Mouse (Mus musculus) kidney, postnatal 4 days (tissue): Measurements from ENCODE around the gene Mettl6.
A peak's percentile ranks its signal among the peaks of the same experiment; 100 is the strongest.
"Not testable (repeated sequence)": the region's sequence is repeated elsewhere in the genome, so short reads cannot be mapped to it uniquely, and the experiment has no call there.

ENCODE experiments used
- DNase-seq, 2 experiments: peaks; one replicate each; pipeline ENCODE4 v3.0.0; 2021; ENCODE audit warnings: mixed read lengths in 2 of 2

Gene Mettl6

GRCm38 (mm10) chr14:31472451-31473061 is 22.3 kb downstream of the Mettl6 start:
- DNase-seq, result peak; percentile 70 to 78

DNA sequence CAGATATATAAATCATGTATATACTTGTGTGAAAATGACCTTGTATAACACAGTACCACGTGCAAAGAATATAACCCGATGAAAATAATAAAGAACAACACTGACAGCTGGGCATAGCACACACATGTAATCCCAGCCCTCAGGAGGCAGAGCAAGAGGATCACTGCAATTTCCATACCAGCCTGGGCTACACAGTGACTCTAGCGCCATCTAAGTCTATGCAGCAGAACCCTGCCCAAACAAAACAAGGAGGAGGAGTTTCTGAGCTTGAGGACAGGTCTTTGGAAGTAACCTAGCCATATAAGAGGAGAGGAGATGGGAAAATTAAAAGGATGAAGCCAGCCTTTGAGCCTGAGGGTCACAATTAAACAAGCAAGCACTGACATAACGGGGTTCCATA is 25.1 kb downstream of the Mettl6 start:
- DNase-seq, result no peak

GRCm38 (mm10) chr14:31464176-31464575 is 30.7 kb downstream of the Mettl6 start:
- DNase-seq, result peak; percentile 50 to 69

- peak; percentile 48 to 62 for DNase-seq
Measured at GRCm38 (mm10) chr14:31462886-31463285, 32.0 kb downstream of the Mettl6 start.

DNA sequence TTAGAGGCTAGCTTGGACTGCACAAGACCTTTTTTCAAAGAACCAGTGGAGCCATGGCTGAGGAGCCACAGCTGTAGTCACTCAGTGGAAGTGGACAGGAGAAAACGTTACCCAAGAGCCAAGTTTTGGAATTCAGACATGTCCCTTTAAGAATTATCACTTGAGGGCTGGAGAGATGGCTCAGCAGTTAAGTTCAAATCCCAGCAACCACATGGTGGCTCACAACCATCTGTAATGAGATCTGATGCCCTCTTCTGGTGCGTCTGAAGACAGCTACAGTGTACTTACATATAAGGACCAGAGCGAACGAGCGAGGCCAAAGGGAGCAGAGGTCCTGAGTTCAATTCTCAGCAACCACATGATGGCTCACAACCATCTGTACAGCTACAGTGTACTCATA is 32.6 kb downstream of the Mettl6 start:
- peak in 1 of 2 experiments; percentile 41 for DNase-seq

DNA sequence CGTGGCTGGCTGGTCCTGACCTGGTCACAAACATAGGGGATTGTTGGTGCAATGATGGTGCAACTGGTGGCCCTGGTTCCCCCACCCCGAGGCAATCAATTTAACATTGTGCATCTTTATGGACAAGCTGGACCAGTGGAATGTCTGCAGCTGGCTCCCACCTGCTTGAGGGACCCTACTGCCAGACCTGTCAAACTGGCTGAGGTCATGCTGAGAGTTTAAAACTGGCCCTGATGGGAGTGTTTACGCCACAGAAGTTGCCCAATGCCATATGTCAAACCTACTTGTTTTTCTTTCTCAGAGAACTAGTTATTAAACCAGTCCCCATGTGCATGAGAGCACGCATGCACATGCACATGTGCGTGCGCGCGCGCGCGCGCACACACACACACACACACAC is 36.8 kb downstream of the Mettl6 start:
- DNase-seq, result no peak

DNA sequence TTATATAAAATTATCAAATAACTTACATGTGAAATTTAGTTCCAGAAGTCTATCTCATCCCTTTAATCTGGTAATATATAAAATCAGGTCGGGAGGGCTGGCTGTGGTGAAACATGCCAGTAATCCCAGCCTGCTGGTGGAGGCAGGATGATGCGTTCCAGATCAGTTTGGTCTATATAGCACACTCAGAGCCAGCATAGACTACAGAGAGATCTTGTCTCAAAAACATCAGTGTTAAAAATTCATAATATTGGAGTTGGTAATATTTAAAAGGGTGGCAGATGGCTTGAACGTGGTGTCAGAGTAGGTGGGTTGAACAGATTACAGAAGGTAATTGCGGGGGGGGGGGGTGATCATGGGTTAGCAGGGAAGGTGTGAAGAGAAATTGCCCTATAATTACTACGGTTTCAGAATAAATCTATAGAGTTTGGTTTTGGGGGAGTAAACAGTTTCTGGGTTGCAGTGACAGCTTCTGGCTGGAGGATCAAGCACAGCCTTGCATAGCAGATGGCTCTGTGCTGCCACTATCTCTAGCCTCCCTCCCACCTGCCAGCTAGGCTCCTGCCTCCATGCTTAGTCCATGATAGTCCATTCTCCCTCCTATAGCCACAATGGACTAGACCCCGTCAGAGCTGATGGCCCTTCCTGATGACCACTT is 38.6 kb downstream of the Mettl6 start:
- DNase-seq, result no peak

- DNase-seq, result no peak
Measured at GRCm38 (mm10) chr14:31454849-31455566, 39.8 kb downstream of the Mettl6 start.

DNA sequence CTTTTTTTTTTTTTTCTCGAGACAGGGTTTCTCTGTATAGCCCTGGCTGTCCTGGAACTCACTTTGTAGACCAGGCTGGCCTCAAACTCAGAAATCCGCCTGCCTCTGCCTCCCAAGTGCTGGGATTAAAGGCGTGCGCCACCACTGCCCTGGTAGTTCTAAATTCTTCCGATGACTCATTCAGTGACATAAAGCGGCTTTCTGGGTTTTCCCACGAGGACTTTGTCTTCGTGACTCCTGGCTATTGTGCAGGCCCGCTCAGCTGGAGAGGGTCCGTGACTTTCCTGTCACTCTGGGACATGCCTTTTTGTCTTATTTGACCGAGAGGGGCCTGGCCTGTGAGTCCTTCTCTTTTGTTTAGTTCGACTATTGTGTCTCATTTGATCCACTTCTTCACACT is 40.9 kb downstream of the Mettl6 start:
- not testable (repeated sequence) for DNase-seq

DNA sequence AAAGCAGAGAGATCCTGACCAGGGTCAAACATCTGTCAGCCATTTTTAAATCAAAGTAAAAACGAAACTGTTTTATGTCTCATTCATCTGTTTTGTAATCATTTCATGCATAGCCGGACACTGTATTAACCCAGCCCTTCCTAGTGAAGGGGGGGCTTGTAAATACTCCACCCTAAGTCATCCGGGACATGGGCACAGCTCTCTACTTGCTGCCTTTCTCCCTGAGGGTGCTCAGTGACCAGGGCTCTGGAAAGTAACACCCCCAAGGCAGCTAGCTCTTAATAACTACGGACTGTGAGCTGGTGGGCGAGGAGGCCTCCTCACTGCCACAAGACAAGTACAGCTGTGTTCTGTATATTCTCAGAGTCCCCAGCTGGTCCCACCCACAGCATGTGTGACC is 45.8 kb downstream of the Mettl6 start:
- DNase-seq, result no peak

GRCm38 (mm10) chr14:31443616-31444015 is 51.2 kb downstream of the Mettl6 start:
- DNase-seq, result no peak

DNA sequence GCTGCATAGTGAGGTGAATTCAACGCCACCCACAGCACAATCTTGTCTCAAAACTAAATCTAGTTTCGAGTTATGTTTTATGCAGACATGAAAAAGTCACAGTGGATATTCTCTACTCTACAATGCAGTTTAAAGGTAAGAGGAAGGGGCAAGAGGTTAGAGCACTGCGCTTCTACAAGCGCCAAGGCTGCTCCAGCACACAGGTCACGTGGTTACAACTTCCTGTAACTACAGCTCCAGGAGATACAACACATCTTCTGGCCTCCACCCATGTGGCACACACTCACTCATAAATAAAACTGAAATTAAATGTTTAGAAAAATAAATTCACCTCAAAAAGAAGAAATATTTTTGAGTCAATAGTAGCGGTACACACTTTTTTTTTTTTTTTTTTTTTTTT is 54.1 kb downstream of the Mettl6 start:
- no peak for DNase-seq

DNA sequence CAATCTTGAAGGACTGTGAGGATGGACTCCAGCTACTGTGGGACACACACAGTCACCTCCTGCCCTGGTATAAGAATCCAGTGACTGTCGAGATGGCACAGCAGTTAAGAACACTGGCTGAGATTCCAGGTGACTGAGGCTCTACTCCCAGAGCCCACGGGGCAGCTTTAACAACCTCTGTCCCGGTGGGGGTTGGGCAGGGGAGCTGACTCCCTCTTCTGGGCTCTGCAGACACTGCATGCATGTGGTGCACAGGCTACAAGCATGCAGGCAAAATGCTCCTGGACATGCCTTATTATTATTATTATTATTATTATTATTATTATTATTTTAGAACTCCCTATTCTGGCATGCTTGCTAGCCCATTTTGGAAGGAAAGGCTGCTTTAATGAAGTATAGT is 54.6 kb downstream of the Mettl6 start:
- DNase-seq, result peak in 1 of 2 experiments; percentile 52

GRCm38 (mm10) chr14:31439279-31439678 is 55.6 kb downstream of the Mettl6 start:
- no peak for DNase-seq

- no peak for DNase-seq
Measured at GRCm38 (mm10) chr14:31437826-31438529, 56.9 kb downstream of the Mettl6 start.

GRCm38 (mm10) chr14:31435930-31436693 is 58.7 kb downstream of the Mettl6 start, which contains the start of gene Sh3bp5:
Gene Sh3bp5 (minus strand): TSS chr14:31436078.
- DNase-seq, result peak; percentile 94 to 96

GRCm38 (mm10) chr14:31435018-31435915 is 59.6 kb downstream of the Mettl6 start:
- DNase-seq, result peak; percentile 44 to 56

GRCm38 (mm10) chr14:31434426-31434825 is 60.4 kb downstream of the Mettl6 start:
- no peak for DNase-seq

GRCm38 (mm10) chr14:31433851-31434360 is 60.9 kb downstream of the Mettl6 start:
- DNase-seq, result peak in 1 of 2 experiments; percentile 50

GRCm38 (mm10) chr14:31433126-31433525 is 61.7 kb downstream of the Mettl6 start:
- DNase-seq, result no peak

DNA sequence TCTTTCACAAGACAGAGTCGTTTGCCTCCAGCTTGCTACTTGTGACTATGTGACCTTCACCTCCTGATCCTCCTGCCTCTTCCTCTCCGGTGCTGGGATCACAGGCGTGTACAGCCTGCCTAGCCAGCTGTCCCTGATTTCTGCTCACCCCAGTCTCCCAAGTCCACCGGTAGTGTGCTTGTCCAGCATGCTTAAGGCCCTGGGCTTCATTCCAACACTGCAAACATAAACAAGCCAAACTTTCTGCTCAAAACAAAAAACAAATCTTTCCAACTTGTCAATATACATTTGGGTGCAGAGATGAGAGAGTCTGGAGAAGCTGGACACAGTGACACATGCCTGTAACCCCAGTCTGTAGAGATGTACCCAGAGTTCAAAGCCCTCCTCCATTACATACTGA is 62.4 kb downstream of the Mettl6 start:
- peak in 1 of 2 experiments; percentile 48 for DNase-seq
